Mouse (Mus musculus): ENCODE measurements around the gene Elmo3.

- TF ChIP-seq GATA1 (IDR thresholded peaks at IDR 0.05; ENCODE audit: borderline replicate concordance, low read length) (no peak), FLI1 (IDR thresholded peaks at IDR 0.05; ENCODE audit: low read length) (no peak)
These were observed 29.6 kb upstream of the Elmo3 start, which contains the start of gene Nol3 for GRCm38 (mm10) chr8:105275840-105276239.
